Mouse (Mus musculus) fat pad, adult 2 months (tissue): ENCODE data around the gene Osgepl1.
"Not testable (repeated sequence)": the region's sequence is repeated elsewhere in the genome, so short reads cannot be mapped to it uniquely, and the experiment has no call there.

ENCODE experiments used
- DNase-seq: peaks from one replicate; pipeline ENCODE4 v3.0.0-alpha.2; 2011; ENCODE audit warnings: low read depth, low spot score; ENCODE audit errors: extremely low read depth

Osgepl1 gene

DNA sequence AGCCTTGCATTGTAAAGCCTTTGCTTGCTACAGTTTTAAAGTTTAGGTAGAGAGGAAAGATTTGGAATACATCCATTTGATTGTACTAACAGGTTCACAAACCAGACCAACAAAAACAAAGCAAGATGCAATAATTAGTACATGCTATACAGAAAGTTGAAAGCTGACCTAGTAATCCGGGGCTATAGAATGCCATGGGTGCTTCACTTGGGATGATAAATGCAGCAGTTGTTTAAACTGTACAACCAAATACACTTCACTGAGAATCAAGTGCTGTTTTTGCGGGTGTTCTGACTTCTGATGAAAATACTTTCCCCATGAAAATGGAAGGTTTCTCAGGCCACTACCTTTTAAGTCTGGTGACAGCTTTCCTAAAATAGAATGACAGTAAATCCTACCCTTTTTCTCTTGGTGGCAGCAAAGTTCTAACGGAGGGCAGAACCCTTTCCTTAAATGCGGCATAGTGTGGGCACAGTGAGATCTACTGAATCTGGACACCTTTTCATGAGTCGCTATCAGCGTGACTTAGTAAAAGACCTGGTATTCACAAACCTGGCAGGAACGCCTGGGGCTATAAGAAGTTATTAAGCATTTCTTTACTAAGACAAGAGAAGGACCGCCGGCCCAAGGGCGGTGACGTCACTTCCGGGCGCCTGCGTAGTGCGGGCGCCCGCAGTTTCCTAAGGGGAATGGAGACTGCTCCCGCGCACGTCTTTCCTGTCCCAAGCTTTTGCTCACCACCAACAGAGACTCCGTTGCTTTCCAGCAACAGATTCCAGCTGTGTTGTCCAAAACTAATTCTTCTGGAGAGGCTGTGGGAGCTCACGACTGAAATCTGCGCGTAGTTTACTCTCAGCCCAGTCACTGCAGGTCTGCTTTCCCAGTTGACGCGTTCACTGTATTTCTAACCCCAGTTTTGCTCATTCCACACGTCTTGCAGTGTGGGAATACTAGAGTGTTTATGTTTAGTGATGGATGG is at the start of gene Osgepl1:
Gene Osgepl1 (plus strand): TSS at position 636 of the 979 bp plus-strand sequence.
- peak; percentile 16 for DNase-seq

DNA sequence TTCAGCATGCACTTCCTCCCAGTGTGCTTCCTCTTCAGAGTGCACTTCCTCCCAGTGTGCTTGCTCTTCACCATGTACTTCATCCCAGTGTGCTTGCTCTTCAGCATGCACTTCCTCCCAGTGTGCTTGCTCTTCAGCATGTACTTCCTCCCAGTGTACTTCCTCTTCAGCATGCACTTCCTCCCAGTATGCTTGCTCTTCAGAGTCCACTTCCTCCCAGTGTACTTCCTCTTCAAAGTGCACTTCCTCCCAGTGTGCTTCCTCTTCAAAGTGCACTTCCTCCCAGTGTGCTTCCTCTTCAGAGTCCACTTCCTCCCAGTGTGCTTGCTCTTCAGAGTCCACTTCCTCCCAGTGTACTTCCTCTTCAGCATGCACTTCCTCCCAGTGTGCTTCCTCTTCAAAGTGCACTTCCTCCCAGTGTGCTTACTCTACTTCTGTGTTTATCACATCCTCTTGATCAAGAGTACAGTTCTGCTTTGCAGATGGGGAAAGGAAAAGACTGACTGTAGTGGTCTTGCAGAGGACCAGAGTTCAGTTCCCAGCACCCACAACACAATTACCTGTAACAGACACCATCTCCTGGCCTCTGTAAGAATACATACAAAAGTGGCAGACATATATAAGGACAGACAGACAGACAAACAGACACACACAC is 48.3 kb upstream of the Osgepl1 start:
- DNase-seq: not testable (repeated sequence)

DNA sequence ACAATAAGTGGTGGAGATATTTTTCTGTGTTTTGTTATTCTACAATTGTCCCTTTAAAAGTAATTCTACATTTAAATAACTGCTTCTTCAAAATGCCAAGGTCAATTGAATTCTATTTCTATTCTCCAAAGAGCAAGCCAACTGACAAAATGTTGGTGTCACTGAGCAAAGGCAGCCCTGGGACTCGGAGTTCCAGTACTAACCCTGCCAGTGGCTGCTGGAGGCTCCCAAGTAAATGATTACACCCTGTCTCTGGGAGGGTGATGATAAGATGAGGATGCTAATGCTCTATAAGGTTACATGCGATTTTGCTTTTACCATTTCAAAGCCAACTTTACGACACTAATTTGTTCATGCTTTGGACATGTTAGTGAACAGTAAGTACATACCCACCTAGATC is 43.5 kb upstream of the Osgepl1 start:
- no peak for DNase-seq

DNA sequence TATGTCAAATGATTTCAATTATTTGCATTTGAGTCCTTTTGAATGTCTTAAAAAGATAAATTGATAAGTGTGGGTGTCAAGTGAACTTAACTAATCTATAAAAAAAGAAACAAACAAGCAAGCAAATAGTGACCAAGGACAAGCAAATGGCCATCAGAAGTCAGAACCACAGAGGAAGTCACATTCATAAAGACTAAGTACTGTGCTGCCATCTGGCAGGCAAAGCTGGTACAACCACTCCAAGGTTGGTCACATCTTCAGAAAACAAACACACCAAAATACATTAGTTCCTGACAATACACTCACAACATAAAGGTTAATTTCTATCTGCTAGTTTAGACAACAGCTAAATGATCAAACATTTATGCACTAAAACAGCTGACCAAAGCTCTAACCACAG is 40.8 kb upstream of the Osgepl1 start:
- DNase-seq: no peak

DNA sequence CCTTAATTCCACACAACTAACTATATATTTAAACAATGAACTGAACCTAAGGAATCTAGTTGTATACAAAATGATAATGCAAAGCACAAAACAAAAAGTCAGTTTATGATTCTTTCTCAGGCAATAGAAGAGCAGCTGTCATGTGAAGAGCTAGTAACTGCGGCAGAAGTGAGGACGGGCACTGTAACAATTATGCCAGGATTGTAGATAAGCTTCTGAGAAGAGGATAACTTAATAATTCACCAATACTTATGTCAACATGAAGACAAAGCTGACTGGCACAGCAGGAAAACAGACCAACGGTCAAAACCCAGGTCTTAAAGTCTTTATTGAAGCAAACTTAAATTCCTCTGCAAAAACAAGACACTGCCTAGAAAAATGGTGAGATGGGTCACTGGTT is 22.2 kb upstream of the Osgepl1 start:
- no peak for DNase-seq

DNA sequence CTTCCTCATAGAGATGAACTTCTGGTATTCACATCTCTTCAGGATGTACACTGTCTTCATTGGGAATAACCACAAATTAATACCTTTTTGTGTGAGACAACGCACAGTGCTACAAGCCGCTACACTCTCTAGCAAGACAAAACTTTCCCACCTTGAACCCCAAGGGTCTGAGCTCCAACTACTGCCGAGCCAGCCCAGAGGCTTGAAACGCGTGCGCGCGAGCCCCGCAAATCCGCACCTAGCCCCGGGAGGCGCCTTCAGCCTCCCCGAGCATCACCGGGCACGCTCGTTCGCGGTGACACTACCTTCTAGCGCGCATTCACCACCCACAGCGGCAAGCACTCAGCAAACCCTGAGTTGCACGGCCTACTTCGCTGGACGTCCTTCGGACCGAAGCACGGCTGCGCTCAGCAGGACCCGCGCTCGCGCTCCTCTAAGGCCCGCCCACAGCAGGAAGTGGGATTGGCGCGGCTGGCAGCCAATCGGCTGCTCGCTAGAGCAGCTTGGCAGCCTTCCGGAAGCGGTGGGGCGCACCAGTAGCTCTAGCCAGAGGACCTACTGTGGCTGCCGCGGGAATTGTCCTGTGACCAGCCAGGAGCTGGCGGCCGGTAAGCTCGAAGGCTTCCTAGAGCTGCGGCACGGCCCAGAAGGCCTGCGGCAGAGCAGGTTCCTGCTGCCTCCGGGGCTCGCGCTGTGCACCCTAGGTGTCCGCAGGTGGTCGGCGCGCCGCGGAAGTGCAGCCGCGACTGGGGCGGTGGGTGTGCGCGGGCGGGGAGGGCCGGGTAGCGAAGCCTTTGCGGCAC is 16.6 kb upstream of the Osgepl1 start, which contains the start of the genes Pms1, Ormdl1 and Gm28778:
Gene Pms1 (minus strand): TSS at position 438 of the 803 bp plus-strand sequence.
Gene Ormdl1 (plus strand): TSS at position 515 of the 803 bp plus-strand sequence.
Gene Gm28778 (plus strand): TSS at position 531 of the 803 bp plus-strand sequence.
- peak; percentile 49 for DNase-seq

DNA sequence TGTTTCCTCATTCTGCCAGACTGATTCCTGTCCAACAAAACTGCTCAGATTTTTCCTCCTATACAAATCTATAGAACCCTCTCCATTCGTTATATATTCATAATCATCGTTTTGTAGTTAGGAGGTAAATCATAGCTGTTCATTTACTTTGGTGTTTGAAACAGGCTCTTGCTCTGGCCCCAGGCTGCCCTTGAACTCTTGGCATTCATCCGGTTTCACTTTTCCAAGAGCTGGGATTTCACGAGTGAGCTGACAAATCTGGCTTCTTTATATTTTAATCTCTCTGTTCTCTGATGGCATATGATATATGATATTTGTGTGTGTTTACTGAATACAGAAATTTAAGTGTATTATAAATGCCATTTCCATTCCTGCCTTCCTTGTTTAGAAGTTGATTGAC is 12.9 kb upstream of the Osgepl1 start:
- no peak for DNase-seq

DNA sequence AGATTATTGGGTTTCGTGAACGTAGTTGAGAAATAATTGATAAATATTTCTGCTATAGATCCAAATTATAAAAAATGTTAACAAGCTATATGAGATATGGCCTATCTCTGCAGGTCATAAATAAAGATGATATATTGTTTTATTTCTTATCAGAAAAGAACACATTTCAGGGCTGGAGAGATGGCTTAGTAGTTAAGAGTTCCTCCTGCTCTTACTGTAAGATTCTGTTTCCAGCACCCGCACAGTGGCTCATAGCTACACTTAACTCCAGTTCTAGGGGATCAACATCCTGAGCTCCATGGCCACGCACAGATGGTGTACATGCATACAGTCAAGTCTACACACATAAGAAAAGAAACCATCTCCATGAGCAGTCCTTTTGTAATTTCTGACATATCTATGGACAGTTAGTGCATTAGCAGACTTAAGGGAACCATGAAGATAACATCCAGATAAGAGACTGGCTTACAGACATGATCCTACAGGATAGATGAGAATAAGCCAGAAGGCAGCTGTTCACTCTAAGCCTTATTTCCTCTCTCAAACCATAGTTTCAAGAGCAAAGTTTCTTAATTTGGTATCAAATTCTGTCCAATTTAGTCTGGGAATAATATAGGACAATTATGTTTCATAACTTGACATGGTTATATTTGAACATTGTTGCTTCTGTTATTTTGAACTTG is 8.4 kb downstream of the Osgepl1 start:
- DNase-seq: no peak

DNA sequence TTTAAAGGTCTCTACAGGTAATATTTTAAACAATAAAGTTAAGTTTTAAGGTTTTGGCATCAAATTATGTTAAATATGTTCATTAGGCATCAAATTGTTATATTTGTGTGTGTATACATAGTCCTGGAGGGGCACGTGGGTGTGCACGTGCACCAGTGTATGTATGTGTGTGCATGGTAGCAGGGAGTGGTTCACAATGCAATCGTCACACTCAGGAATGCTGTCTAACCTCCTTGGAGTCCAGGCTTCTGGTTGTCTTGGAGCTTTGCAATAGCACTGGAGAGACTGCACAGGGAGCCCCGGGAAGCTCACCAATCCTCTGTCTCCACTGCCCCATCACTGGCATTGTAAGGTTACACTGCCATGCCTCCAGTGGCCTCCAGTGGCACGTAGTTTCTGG is 9.8 kb downstream of the Osgepl1 start:
- no peak for DNase-seq

DNA sequence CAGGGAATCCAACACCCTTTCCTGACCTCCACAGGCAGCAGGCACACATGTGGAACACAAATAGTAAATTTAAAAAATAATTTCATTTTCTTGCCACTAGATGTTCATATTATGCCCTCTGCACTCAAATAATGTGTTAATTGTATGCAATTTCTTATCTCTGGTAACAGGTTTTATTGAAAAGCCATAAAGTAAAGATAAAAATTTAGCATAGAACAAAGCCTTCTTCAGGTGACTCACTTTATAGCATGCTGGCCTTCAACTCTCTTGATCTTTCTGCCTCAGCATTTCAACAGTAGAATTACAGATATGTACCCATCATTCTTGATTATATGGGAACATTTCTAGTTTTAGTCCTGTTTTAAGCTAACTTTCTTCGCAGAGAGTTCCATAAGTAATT is 10.9 kb downstream of the Osgepl1 start:
- no peak for DNase-seq

DNA sequence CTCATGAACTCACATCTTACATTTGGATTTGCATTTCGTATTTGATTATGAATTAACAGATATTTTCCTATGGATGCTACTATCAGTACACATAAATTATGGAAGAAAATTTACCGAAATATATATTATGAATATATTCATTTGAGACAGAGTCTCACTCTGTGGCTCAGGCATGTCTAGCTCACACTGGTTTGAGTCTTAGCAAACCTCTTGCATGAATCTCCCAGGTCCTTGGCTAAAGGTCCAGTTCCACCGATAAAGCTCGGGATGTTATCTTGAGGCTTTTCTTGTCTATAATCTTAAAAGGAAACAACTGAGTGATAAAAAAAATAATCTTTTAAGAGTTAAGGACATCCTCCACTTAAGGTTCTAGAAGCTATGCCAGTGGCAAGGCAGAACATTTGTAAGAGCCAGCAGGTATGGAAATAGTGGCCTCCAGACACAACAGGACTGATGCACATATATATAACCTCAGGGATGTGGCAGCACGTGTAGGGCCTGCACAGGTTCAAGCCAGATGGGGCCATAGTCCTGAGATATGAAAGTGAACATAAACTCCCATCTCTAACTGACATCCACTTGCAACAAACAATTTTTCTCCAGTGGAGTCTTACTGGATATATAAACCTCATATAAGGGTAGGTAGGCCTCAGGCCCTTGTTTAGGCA is 11.5 kb downstream of the Osgepl1 start:
- no peak for DNase-seq

DNA sequence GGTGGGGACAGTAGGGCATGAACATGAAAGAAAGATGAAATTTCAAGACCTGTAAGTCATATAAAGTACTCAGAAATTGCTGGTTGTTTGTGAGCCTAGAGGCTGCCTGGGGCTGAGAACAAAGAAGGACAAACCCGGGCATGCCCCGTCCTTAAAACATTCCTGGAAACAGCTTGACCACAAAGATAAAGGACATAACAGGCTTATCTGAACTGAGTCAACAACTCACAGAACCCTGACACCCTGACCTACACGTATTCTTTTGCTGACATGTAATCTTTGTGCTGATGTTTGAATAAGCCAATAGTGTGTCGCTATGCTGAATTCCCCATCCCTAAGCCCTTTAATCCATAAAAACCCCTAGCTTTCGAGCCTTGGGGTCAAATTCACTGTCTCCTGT is 20.1 kb downstream of the Osgepl1 start:
- DNase-seq: not testable (repeated sequence)

DNA sequence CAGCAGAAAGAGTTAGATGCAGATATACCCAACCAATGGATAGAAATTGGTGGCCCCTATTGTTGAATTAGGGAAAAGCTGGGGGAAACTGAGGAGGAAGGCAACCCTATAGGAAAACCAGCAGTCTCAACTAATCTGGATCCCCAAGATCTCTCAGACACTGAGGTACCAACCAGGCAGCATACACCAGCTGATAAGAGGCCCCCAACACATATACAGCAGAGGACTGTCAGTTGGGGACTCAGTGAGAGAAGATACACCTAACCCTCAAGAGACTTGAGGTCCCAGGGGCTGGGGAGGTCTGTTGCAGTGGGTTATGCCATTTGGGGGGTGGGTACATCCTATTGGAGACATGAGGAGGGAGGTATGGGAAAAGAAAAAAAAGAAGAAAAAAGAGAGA is 22.0 kb downstream of the Osgepl1 start:
- DNase-seq: no peak

DNA sequence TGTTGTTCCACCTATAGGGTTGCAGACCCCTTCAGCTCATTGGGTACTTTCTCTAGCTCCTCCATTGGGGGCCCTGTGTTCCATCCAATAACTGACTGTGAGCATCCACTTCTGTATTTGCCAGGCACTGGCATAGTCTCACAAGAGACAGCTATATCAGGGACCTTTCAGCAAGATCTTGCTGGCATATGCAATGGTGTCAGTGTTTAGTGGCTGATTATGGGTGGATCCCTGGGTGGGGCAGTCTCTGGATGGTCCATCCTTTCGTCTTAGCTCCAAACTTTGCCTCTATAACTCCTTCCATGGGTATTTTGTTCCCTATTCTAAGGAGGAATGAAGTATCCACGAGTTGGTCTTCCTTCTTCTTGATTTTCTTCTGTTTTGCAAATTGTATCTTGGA is 24.0 kb downstream of the Osgepl1 start:
- not testable (repeated sequence) for DNase-seq

DNA sequence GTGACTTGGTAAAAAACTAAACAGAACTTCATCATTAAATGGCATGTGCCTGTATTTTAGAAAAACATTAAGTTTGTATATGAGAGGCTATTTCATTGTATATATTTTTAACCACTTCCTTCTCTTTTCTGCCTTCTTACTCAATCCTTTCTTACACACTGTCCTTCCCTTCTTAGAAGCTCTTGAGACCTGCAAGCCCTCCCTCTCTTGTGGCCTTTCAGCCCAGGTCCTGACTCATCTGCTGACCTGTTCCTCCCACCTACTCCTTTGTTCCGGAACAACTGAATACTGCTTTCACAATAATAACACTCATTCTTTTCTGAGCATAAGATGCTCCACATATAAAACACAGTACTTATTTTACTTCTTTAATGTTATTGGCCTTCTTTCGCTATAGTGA is 27.6 kb downstream of the Osgepl1 start:
- DNase-seq: no peak

DNA sequence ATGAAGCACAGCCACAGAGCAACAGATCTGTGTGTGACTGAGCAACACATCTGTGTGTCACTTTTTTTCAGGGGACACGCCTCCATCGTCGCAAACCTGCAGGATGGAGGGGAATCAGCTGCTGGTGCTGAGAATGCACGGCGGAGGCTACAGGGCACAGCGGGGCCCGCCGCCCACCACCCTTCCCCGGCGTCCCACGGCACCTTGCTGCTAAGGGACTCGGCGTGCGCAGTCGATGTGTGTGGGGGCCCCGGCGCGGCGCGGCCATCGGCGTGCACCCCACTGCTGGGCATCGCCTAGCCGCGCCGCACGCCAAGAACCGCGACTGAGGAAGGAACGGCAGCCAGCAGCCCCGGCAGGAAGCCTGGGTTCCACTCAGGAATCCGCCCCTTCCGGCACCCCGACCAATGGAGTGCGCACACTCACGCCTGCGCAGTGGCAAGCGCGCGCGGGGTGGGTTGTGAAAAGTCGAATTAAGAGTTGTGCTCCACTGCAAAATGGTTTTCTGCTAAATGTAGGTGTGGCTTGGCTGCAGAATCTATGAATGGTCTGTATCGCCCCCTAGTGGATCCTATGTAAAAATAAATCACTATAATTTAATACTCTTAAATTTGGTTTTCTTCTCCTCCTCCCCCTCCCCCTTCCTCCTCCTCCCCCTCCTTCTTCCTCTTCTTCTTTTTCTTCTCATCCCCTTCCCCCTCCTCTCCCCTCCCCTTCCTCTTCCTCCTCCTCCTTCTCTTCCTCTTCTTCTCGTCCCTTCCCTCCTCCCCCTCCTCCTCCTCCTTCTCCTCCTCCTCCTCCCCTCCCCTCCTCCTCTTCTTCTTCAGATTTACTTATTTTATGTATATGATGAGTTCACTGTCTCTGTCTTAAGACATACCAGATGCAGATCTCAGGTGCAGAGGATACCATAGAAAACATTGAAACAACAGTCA is 39.2 kb downstream of the Osgepl1 start, which contains the start of the genes Asdurf, Gm28551 and Asnsd1:
Gene Asdurf (minus strand): TSS at position 293 of the 935 bp plus-strand sequence.
Gene Gm28551 (minus strand): TSS at position 341 of the 935 bp plus-strand sequence.
Gene Asnsd1 (minus strand): TSS at position 426 of the 935 bp plus-strand sequence.
- DNase-seq: peak; percentile 40

DNA sequence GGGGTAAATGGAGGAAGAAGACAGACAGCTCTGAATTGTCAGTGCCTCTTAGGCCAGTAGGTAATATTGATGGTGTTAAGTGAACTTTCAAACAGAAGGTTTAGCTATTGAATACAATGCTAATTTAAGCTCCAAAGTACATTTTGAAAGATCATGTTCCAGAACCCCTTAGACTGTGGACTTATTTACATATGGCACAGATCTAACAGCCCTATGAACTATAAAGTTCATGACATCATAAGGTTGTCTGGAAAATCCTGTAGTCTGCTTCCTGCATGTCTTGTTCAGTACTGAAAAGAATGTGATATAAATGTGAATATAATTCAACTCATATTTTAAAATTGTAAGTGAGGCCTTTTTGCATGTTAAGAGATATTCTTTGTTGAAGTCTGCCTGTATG is 45.6 kb downstream of the Osgepl1 start:
- DNase-seq: no peak
